Mouse (Mus musculus) yolk sac, embryonic 10.5 days (tissue): ENCODE data around the gene Arhgap29.

ENCODE experiments used
- DNase-seq: peaks from one replicate; pipeline ENCODE4 v3.0.0-alpha.2; 2017; ENCODE audit warnings: low spot score

Gene Arhgap29

GRCm38 (mm10) chr3:121952041-121952591, at the start of gene Arhgap29:
TSS of gene Arhgap29 (plus strand) at chr3:121952541.
- DNase-seq, result no peak

DNA sequence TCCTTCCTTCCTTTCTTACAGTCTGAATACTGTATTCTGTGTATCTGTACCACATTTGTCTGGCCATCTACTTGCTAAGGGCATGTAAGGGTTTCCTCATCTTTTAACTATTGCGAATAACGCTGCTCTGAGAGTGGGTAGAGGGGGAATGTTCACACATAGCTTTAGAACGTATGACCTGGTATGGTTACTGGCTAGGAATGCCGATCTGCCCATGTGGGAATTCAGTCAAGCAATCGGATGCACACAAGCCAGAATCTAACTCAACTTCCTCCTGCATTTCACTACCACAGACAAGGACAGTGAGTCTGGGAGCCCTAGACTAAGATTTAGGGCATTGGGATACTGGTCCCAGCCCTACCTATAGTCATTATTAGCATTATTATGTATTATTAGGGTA, 49.6 kb upstream of the Arhgap29 start:
- no peak for DNase-seq

DNA sequence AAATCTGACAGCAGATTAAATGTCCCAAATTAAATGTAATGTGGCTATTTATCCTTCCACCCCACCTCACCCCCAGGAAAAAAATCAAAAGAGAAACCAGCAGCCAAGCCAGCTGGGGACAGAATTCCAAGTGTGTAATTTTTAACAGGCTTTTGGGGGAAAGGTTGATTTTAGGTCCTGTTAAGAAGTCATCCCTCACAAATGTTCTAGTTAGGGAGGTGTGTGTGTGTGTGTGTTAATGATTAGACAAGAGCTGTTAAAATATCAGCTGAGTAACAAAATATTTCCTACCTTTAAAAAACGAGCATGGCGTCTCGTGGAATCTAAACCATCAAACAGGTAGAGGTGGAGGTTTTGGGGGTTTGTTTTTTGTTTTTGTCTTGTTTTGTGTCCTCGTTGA, 49.1 kb upstream of the Arhgap29 start:
- no peak for DNase-seq

GRCm38 (mm10) chr3:121903695-121904094, 48.6 kb upstream of the Arhgap29 start:
- DNase-seq, result no peak

- DNase-seq, result no peak
Observed at GRCm38 (mm10) chr3:121904476-121904875, 47.9 kb upstream of the Arhgap29 start.

DNA sequence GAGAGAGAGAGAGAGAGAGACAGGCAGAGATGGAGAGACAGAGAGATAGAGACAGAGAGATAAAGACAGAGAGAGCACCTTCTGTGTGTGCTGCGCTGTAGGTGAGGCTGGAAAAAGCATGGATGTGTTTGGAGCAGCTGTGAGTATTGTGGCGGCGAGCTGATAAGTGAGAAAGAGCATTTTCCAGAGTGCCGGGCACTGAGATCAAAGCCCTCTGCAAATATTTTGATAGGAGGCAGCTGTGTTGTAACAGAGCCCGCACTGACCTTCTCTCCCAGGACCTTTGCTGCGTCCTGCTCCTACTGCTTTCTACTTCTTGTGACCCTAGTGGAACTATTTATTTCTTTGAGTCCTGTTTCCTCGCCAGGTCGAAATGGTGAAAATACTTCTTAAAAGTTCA, 45.7 kb upstream of the Arhgap29 start:
- DNase-seq, result peak; percentile 76

DNA sequence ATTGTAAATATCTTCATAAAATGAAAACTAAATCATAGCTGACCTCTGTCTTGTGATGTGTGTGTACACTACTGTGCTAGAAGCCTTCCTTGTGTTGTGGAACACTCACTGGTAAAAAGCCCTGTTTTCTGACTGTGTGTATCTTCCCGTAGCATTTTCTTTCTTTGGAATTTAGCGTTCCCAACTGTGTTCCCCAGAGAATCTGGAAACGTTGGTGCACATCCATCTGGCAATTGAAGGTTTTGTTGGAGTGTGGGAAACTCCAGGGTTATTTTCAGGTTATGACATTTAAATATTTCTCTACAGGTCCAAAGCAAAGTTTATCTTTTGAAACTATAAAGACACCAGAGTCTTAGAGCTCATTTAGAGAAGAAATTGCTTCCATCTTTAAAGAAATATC, 43.2 kb upstream of the Arhgap29 start:
- DNase-seq, result no peak

DNA sequence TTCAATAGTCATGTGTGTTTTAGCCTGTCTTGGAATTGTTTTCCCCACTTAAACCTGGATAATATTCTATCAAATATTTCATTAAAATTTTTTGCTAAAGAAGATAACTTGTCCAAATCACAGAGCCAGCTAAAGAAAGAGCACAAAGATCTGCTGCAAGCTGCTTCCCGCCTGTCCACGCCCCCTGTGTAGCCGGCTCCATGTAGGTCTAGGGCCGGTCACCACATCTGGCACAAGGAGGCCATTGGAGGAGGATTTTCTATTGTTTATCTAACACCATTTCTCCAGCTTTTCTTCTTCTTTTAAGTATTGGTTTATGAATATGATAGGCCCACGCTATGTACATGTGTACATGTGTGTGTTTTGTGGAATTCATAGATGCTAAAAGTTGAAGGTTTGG, 38.9 kb upstream of the Arhgap29 start:
- no peak for DNase-seq

DNA sequence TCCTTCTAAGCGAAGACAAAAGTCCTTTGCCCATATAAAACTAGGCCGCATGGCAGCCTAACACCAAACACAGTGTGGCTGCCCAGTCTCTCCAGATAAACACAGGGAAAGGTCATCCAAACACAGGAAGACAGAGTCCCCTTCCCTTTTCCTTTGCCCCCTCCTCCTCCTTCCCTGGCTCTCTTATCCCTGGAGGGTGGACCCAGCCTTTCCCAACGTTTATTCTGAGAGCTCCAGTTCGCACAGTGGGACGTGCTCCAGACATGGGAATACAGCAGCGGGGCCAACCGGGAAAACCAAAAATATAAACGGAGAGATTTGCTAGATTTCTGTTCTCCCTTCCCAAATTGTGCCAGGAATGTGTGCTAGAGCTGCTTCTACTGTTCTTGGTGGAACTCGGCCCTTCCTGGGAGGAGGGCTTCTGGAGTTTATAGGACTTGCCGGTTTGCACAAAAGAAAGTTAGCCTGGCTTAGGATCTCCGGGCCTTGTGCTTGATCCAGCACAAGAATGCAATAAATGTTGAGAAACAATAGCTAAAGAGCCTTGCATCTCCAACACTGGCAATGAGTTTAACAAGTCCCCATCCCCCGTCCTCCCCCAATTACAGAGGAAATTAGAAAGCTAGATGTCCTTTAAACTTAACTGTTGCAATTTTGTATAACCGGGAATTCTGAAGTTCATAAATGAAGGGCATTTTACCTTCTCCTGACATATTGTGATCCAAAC, 37.7 kb upstream of the Arhgap29 start:
- DNase-seq, result peak; percentile 53

DNA sequence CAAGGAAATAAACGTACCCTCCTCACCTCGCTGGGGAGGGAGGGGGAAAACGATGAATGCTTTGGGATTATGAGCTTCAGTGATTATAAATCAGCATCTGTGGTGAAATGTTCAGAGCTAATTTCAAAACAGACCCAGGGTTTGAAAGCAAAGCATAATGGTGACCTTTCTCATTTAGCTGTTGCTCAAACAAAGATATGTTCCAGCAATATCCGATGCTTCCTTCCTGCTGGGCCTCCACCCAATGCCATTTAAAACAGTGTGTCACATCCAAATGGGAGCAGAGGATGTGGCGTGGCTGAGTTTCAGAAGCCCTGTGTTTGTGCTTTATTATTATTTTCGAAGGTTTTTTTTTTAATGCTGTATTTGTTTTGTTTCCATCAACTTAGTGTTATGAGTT, 37.1 kb upstream of the Arhgap29 start:
- DNase-seq, result no peak

DNA sequence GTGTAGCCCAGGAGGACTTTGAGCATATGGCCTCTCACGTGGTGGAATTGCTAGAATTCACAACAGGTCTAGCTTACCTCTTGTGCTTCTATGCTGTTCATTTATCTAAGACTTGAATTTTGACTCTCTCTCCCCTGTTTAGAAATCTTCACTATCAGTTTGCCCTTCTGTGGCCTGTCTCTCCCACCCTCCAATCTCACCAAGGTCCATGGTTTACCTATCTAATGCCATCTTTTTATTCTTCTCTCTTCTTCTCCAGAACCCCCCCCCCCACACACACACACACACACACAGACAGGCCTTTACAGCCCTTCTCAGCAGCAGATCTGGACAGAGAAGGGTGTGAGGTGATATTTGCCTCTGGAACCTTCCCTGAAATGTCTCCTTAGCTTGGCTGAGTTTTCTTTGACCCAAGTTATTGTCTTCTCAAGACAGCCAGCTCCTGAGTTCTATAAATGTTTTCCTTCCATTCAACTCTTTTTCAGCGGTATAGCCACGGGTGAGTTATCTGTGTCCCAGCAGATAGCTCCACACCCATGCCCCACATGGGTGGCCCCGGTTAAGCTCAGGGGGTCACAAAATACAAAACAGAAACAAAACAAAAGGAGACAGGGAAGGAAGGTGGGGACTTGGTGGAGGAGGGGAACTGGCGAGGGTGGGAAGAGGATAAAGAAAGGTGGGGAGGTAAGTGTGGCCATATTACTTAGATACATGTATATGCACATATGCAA, 35.4 kb upstream of the Arhgap29 start:
- no peak for DNase-seq

DNA sequence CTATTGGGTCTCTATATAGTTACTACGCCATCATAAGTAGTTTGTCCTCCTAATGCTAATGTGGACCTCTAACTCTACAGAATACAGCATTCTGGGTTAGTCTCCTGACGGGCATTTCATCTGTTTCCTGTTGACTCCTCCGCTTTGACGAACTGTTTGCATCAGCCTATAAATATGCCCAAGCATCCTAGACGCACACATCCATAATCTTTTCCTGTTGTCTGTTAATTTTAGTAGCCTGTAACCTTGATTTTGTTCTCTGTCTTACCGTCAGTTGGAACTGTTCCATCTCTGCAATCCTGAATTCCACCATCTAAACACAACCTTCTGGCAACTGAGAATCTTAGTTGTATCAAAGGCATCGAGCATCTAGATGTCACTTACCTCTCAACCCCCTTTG, 34.7 kb upstream of the Arhgap29 start:
- DNase-seq, result no peak

GRCm38 (mm10) chr3:121919961-121920360, 32.4 kb upstream of the Arhgap29 start:
- no peak for DNase-seq

GRCm38 (mm10) chr3:121920769-121921168, 31.6 kb upstream of the Arhgap29 start:
- DNase-seq, result no peak

DNA sequence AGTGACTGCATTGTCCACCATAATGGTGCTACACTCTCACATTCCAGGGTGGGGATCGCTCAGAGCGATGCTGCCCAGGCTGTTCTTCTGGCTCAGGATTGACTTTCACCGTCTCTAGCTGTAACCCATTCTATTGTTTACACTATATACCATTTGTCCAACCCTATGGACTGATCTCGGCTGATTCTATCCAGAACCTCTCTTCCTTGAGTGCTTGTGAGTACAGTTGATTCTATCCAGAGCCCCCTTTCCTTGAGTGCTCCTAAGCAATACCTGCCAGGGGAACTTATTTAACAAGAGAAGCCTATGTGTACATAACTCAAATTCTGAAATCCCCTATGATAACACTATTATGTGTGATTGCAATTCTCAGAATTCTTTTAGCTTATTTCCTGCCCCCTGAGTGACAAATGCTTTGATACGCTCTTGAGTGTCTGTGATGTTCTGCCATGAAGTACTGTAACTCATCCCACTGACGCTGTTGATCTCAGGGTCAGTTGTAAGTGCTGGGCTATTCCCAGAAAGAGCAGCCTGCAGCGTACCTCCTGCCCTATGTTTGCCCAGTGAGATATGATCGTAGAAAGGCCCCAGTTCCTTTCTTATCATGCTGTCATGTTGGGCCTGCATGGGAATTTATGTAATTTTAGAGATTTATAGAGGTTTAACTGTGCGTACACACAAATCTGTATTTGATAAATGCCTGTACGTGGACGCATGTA, 27.4 kb upstream of the Arhgap29 start:
- peak; percentile 25 for DNase-seq

GRCm38 (mm10) chr3:121927601-121928000, 24.7 kb upstream of the Arhgap29 start:
- no peak for DNase-seq

GRCm38 (mm10) chr3:121932815-121933214, 19.5 kb upstream of the Arhgap29 start:
- DNase-seq, result no peak

- DNase-seq, result no peak
Observed at GRCm38 (mm10) chr3:121936241-121936640, 16.1 kb upstream of the Arhgap29 start.

GRCm38 (mm10) chr3:121937036-121937435, 15.3 kb upstream of the Arhgap29 start:
- no peak for DNase-seq

GRCm38 (mm10) chr3:121939658-121940057, 12.7 kb upstream of the Arhgap29 start:
- no peak for DNase-seq

DNA sequence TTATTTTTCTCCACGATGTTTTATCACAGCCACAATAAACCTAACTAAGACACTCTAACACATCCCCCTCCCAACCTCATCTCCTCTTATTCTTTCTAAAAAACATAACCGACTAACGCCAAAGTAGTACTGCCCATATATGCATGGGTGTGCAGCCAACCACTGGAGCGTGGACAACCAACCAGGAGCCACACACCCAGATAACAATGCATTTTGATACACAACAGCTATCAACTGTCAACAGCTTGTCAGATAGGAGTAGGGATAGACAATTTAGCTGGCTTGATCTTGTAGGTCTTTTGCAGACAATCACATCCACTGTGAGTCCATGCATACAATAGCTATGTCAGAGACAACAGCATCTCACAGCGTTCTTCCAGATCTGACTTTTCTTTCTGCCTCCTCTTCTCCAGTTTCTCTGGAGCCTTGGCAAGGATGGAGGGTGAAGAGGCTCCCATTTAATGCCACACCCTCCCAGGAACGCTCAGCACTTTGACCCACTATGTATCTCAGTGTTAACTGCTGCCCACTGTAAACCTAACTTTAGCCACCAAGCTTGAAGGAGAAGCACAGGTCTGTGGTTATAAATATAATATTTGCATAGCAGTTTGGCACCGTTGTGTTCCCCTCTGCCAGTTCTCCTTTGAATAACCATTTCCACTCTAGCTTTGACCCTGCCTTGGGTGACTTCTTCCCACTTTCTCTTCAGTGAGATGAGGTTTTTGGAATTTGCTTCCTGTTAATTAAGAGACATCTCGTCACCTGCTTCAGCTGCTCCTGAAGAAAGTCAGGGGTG, 12.0 kb upstream of the Arhgap29 start:
- DNase-seq, result no peak

DNA sequence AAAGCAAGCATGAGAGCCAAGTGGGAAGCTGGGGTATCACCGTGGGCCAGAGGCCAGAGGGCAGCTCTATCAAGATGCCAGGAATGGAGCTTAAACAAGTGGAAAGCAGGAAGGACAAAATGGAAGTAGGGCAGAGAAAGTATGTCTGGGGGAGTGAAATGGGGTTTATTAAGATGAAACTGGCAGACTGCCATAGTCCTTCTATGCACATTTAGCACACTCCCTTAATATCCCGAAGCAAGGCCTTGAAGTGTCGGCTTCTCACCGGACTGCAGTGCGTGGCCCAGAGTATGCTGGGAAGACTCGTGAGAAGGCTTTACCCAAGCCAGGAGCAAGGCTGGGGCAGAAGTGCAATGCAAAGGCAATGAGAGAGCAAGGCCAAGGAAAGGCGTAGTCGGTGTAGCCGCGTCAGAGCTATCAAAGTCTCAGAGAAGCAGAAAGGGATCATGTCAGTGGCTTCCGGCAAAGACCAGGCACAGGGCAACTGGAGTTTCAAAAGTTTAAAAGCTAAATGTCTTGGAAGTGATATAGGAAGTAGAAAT, 11.1 kb upstream of the Arhgap29 start:
- no peak for DNase-seq
